In the genomic region with DNA sequence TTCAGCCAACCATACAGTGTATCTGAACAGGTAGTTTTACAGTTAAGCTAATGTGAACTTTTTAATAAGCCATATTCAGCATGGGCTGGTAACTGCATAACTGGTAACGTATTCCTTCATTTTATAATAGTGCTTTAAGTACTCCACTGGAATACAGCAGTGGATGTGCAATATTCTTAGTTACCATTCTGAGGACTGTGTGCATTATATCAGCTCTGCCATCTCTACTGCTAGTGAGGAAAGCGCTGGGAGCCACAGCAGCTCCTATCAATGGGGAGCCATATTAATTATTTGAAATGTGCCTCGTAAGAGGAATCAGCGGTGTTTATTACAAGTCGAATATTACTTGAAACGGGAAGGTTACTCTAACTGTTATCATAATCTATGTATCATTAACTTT, we compare ENCODE assay signal across 19 mouse cellular contexts.
"Had no signal": no experiment of that assay in that cellular context is flagged by ENCODE, and none has a peak within 500 bp of the region (broad histone marks: within the 10 kb centered on the region; RNA-seq: fewer than 3 reads in every experiment).

No protein-coding gene starts in this region.

- H3K36me3 ChIP-seq: liver, embryonic 13.5 days; liver, embryonic 15.5 days; lung, embryonic 15.5 days; midbrain, embryonic 12.5 days; midbrain, embryonic 15.5 days had no signal

- ATAC-seq: liver, postnatal 0 days; lung, postnatal 0 days; midbrain, embryonic 15.5 days had no signal

- H3K4me2 ChIP-seq: liver, embryonic 11.5 days; liver, embryonic 13.5 days; liver, embryonic 15.5 days; lung, embryonic 15.5 days; midbrain, embryonic 12.5 days; midbrain, embryonic 15.5 days had no signal

- H3K9ac ChIP-seq: liver, embryonic 13.5 days; liver, embryonic 15.5 days; liver, postnatal 0 days; lung, embryonic 15.5 days; midbrain, embryonic 12.5 days; midbrain, embryonic 15.5 days had no signal

- H3K9me3 ChIP-seq: liver, embryonic 13.5 days; liver, embryonic 15.5 days; lung, embryonic 15.5 days; megakaryocyte, embryonic 14.5 days; midbrain, embryonic 12.5 days; midbrain, embryonic 15.5 days had no signal

- H3K27ac ChIP-seq: liver, embryonic 13.5 days; liver, embryonic 15.5 days; lung, embryonic 15.5 days; macrophage; midbrain, embryonic 12.5 days; midbrain, embryonic 15.5 days had no signal

- H3K4me3 ChIP-seq: liver, embryonic 13.5 days; liver, embryonic 15.5 days; lung, embryonic 15.5 days; megakaryocyte, embryonic 14.5 days; midbrain, embryonic 12.5 days; midbrain, embryonic 15.5 days had no signal

- DNase-seq: liver, embryonic 13.5 days; liver, postnatal 0 days; lung, adult 2 months; lung, postnatal 14 days; lung, postnatal 36 days; right cerebral cortex, postnatal 25 days; right cerebral cortex, postnatal 4 days; spleen, adult 18-20 months; thymus, adult 18-20 months; thymus, postnatal 14 days; thymus, postnatal 36 days had no signal

- H3K4me1 ChIP-seq: liver, embryonic 13.5 days; liver, embryonic 15.5 days; lung, embryonic 15.5 days; megakaryocyte, embryonic 14.5 days; midbrain, embryonic 15.5 days had no signal

- H3K27me3 ChIP-seq: liver, embryonic 13.5 days; liver, embryonic 15.5 days; lung, embryonic 15.5 days; megakaryocyte, embryonic 14.5 days; midbrain, embryonic 12.5 days; midbrain, embryonic 15.5 days had no signal
